Mouse (Mus musculus): ENCODE measurements at regions not wholly inside any gene's neighbourhood (a gene's known extent, or its start where the extent isn't known, plus 50 kb on each side); places are given as distances from the start of the nearest gene placed in this dataset.
"Not testable (repeated sequence)": the region's sequence is repeated elsewhere in the genome, so short reads cannot be mapped to it uniquely, and the experiment has no call there.

GRCm38 (mm10) chr13:39566491-39566890 is 605.8 kb upstream of the Slc35b3 start:
- DNase-seq (ENCODE audit: low spot score in 2 of 2): no peak

DNA sequence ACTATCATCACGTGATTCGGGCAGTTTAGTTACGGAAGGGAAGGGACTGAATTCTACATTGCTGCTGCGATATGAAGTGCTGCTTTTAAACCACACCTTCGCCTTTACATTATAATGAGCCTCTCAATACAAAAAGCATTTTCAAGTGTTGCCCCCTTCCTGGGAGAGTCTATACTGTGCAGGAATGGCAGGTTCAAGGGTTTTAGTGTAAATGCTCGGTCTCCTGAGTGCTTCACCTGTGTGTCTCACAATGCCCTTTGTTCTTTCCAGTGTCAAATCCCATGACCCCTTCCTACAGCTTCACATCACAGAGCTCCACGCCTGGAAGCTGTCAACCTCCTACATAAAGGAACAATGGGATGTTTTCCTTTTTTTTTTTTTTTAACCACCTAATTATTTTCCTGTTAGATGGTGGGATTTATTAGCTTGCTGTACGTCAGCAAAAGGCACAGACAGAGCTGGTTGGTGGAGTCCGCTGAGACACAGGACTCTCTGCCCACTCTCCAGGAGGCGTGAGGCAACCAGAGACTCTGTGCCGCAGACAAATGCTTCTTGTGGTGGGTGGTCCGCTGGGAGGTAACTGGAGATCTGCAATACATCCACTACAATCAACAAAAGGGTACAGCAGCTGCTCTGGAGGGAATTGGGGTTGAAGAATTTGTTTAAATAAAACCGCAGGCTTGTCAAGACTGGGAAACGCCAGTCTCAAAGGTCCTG is 577.2 kb upstream of the Slc35b3 start:
- DNase-seq (ENCODE audit: low spot score in 2 of 2): no peak

- DNase-seq (ENCODE audit: low spot score in 2 of 2): no peak
Measured at GRCm38 (mm10) chr13:39526469-39526868, 565.8 kb upstream of the Slc35b3 start.

- no peak for DNase-seq (ENCODE audit: low spot score in 2 of 2)
Measured at GRCm38 (mm10) chr13:39523856-39524301, 563.2 kb upstream of the Slc35b3 start.

GRCm38 (mm10) chr13:39523246-39523850 is 562.7 kb upstream of the Slc35b3 start:
- DNase-seq (ENCODE audit: low spot score in 2 of 2): no peak

DNA sequence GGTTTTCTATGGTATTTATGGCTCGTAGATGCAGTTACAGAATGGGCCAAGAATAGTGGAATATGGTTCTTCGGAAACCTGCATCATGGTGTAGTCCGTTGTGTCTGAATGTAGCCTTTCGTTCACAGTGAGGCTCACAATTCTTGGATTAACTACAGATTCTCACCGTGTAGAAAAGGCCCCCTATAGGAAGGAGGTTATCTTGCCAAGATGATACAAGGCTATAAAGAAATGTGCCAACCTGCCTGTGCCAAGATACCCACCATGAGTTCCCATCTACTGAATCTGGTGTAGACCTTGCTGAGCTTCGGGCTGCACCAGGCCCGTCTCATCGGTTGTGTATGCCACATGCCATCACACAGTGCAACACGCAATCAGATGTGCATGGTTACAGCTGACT is 560.2 kb upstream of the Slc35b3 start:
- DNase-seq (ENCODE audit: low spot score in 2 of 2): no peak

- DNase-seq (ENCODE audit: low spot score in 2 of 2): no peak
Measured at GRCm38 (mm10) chr13:39516106-39516505, 555.4 kb upstream of the Slc35b3 start.

DNA sequence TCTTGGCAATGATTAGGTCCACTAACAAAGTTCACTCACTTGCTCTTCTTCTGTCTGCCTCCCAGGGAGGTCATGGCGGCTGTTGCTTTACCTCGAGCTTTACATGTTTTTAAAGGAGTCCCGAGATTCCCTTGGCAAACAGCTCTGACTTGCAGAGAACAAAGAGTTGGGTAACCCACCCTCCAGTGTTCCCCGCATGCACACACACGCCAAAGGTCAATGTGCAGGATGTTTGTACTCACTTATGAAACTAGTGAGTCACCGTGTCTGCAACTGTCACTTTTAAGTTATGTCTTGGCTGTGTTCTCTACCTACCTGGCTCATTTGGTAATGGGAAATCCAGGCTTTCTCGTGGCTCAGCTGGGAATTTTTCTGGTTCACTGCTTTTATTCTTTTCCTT is 529.1 kb upstream of the Slc35b3 start:
- no peak for DNase-seq (ENCODE audit: low spot score in 2 of 2)

DNA sequence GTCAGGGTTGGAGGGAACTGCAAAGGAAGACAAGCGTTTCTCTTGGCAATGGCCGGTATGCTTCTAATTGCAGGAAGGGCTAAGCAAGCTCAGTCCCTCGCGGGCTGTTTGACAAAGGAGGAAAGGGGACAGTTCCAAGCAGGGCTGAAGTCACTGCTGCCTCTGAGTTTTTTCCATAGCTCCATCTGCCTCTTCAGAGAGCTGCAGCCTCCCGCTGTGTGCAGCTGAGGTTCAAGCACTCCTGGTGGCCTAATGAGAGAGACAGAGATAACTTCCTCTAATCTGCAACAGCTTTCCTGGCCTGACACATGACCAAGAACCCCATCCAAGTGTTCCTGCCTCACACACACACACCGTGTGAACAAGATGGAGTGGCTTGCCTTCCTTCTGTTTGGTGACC is 511.9 kb upstream of the Slc35b3 start:
- DNase-seq (ENCODE audit: low spot score in 2 of 2): no peak

GRCm38 (mm10) chr13:39441799-39442198 is 481.1 kb upstream of the Slc35b3 start:
- no peak for DNase-seq (ENCODE audit: low spot score in 2 of 2)

- peak; percentile 73 for DNase-seq (ENCODE audit: low spot score in 2 of 2)
Measured at GRCm38 (mm10) chr13:39440907-39441306, 480.2 kb upstream of the Slc35b3 start.

- DNase-seq (ENCODE audit: low spot score in 2 of 2): no peak
Measured at GRCm38 (mm10) chr13:39440336-39440735, 479.7 kb upstream of the Slc35b3 start.

DNA sequence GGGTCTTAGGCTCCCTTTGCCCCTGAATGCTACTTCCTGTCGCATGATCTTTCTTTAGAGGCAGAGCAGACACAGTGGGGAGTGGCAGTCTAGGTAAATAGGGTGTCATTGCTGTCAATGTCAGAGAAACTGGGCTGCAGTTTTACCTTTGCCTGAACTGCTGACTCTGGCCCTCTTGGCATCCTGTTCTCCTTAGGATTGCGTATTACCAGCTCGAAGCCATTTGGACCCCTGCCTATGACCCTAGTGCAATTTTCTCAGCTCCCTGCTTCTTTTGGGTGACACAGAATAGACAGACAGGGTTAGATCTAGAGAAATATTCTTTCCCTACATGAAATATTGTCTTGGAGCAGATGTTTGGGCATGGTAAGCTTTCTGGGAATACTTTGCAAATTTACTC is 467.3 kb upstream of the Slc35b3 start:
- no peak for DNase-seq (ENCODE audit: low spot score in 2 of 2)

DNA sequence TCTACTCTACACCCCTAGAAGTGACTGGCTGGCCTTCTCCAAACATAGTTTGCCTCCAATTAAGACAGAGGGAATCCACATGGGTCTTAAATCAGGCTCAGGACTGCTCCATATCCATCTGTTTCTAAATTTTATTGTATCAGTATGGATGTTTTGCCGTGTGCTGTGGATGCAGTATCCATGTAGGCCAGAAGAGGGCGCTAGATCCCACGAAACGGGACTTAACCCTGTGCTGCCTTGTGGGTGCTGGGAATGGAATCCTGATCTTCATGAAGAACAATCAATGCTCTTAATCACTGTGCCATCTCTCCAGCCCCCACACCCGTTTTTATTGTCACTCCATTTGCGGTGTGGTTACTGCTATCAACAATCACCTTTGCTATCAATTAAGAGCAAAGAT is 465.3 kb upstream of the Slc35b3 start:
- no peak for DNase-seq (ENCODE audit: low spot score in 2 of 2)

- no peak for DNase-seq (ENCODE audit: low spot score in 2 of 2)
Measured at GRCm38 (mm10) chr13:39418127-39418526, 457.5 kb upstream of the Slc35b3 start.

DNA sequence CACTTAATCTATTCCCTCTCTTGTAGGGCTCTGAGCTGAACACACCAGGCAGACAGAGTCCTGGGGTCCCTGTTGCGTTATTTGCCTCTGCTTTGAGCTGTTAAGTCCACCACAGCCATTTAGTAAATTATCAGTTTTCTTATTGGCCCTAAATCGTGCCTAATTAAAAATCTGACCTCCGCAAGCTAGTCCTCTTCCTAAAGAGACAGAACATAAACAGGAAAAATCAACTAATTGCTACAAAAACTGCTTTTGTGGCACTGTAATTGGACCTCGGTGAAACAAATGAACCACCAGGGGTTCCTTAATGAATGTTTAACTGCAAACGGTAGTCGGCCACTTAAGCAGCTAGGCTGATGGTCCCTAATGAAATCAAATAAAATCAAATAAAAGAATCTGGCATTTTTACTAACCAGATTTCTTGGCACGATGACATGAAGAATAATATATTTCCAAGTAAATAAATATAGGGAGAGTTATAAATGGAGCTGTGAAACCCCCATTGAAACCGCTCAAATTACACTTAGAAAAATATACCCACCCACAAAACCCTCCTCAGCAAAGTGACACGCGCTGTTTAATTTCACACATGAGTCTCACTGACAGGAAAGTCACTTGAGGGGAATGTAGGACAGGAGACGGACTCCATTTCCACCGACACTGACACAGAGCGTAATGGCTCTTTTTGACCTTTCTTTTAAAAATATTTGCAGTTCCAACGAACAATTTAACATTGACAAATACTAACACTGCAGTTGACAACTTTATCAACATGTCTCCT is 451.0 kb upstream of the Slc35b3 start:
- DNase-seq (ENCODE audit: low spot score in 2 of 2): no peak

GRCm38 (mm10) chr13:39392589-39392988 is 431.9 kb upstream of the Slc35b3 start:
- DNase-seq (ENCODE audit: low spot score in 2 of 2): no peak

GRCm38 (mm10) chr13:39392151-39392550 is 431.5 kb upstream of the Slc35b3 start:
- DNase-seq (ENCODE audit: low spot score in 2 of 2): not testable (repeated sequence)

GRCm38 (mm10) chr13:39376677-39377076 is 416.0 kb upstream of the Slc35b3 start:
- DNase-seq (ENCODE audit: low spot score in 2 of 2): peak in 1 of 2 experiments; percentile 2

GRCm38 (mm10) chr13:39376269-39376668 is 415.6 kb upstream of the Slc35b3 start:
- DNase-seq (ENCODE audit: low spot score in 2 of 2): no peak

- no peak for DNase-seq (ENCODE audit: low spot score in 2 of 2)
Measured at GRCm38 (mm10) chr13:39372565-39372964, 411.9 kb upstream of the Slc35b3 start.

- DNase-seq (ENCODE audit: low spot score in 2 of 2): no peak
Measured at GRCm38 (mm10) chr13:39363637-39364036, 403.0 kb upstream of the Slc35b3 start.
